Mouse (Mus musculus): ENCODE results near the gene Utp4. TPM values are rescaled to one million over a fixed set of nuclear protein-coding genes. Genes with fewer than 3 reads are reported as not detected.
A peak's percentile ranks its signal among the peaks of the same experiment; 100 is the strongest.

Gene Utp4
- polyA plus RNA-seq, 1 experiment from 2014 or later: 42.3 TPM

- peaks cover 7% of the 10 kb centered on the region for H3K4me1 ChIP-seq (ENCODE audit: control insufficient read depth, insufficient read depth, low read length)
- peaks cover 2% of the 10 kb centered on the region; the same call in 1 of the 2 replicates for H3K27me3 ChIP-seq (ENCODE audit: control insufficient read depth, insufficient read depth, low read depth, low read length)
- no peaks in the 10 kb centered on the region for H3K9me3 ChIP-seq (replicated peaks; ENCODE audit: control insufficient read depth, low read length, poor library complexity, severe bottlenecking)
- no peak overlapping the region for H3K9ac ChIP-seq (ENCODE audit: low read depth, low read length)
- H3K36me3 ChIP-seq (ENCODE audit: control insufficient read depth, insufficient read depth, low read length): no peaks in the 10 kb centered on the region
- ATAC-seq: no peak
- H3K4me2 ChIP-seq (ENCODE audit: low read length): peak overlapping the region; percentile 47
- 14% methylated on average over 22 of the region's 22 CpGs for WGBS
- H3K4me3 ChIP-seq (ENCODE audit: low read depth, low read length): peak overlapping the region; percentile 0; the same call in 1 of the 2 replicates
- no peak overlapping the region for H3K27ac ChIP-seq (ENCODE audit: low read length)
Measured at GRCm38 (mm10) chr8:106932376-106933065, 39.1 kb downstream of the Utp4 start.

DNA sequence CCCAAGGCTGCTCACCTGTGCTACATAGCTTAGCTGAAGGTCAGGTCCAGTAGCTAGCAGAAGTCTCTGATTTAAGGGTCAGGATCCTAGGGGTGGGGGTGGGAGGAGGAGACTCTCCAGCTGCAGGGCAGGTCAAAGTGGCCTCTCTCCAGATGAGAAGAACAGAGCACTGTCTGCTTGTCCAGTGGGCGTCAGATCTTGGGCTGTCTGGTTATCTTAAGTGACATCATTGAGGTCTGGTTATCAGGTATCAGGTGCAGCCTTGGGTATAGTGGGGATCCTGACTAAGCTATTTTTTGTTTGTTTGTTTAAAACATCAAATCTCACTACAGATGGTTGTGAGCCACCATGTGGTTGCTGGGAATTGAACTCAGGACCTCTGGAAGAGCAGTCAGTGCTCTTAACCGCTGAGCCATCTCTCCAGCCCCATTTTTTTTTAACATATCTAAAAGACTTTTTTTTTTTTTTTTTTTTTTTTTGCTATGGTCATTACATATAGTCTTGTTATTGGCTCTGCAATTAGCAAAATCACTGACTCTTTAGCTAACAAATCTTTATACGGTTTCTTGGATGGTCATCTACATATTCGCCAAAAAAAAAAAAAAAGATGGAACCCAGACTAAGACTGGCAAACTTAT is 40.2 kb downstream of the Utp4 start:
- ATAC-seq: no peak
- H3K4me1 ChIP-seq (ENCODE audit: control insufficient read depth, insufficient read depth, low read length): peaks cover 11% of the 10 kb centered on the region

DNA sequence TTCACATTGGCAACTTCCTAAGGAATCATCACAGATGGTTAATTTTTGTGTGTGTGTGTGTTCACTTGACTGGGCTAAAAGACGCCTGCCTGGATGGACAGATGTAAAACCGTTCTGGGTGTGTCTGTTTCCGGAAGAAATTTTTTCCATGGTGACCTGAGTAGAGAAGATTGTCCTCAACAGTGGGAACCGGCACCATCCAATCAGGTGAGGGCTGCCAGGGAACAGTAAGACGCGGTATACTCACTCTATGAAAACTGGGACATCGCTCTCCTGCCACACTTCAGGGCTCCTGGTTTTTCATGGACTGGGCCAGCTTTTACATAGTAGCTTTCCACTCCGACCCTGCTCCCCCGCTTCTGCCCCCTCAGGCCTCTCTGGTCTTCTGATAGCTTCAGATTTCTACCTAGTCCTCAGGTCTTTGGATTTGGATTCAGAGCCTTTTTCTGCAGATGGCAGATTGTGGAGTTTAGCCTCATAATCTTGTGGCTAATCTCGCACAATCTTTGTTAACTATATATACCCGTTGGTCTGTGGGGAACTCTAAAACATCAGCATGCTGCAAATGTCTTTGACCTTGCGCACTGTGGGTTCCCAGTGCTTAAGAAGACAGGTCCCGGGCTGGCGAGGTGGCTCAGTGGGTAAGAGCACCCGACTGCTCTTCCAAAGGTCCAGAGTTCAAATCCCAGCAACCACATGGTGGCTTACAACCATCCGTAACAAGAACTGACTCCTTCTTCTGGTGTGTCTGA is 41.0 kb downstream of the Utp4 start:
- 76% methylated on average over 15 of the region's 16 CpGs for WGBS
- Histone ChIP-seq H3K4me2 (ENCODE audit: low read length) (no peak overlapping the region), H3K9me3 (replicated peaks; ENCODE audit: control insufficient read depth, low read length, poor library complexity, severe bottlenecking) (no peaks in the 10 kb centered on the region), H3K27ac (ENCODE audit: low read length) (no peak overlapping the region), H3K27me3 (ENCODE audit: control insufficient read depth, insufficient read depth, low read depth, low read length) (peaks cover 2% of the 10 kb centered on the region; the same call in 1 of the 2 replicates), H3K4me3 (ENCODE audit: low read depth, low read length) (no peak overlapping the region), H3K36me3 (ENCODE audit: control insufficient read depth, insufficient read depth, low read length) (no peaks in the 10 kb centered on the region), H3K9ac (ENCODE audit: low read depth, low read length) (no peak overlapping the region), H3K4me1 (ENCODE audit: control insufficient read depth, insufficient read depth, low read length) (peaks cover 11% of the 10 kb centered on the region)
- no peak for ATAC-seq

More for the DNA sequence above, 40.2 kb downstream of the Utp4 start:
- no peaks in the 10 kb centered on the region for H3K9me3 ChIP-seq (replicated peaks; ENCODE audit: control insufficient read depth, low read length, poor library complexity, severe bottlenecking)
- no peaks in the 10 kb centered on the region for H3K36me3 ChIP-seq (ENCODE audit: control insufficient read depth, insufficient read depth, low read length)
- H3K27ac ChIP-seq (ENCODE audit: low read length): no peak overlapping the region
- H3K4me2 ChIP-seq (ENCODE audit: low read length): no peak overlapping the region
- 88% methylated on average over 4 of the region's 4 CpGs for WGBS
- peaks cover 2% of the 10 kb centered on the region; the same call in 1 of the 2 replicates for H3K27me3 ChIP-seq (ENCODE audit: control insufficient read depth, insufficient read depth, low read depth, low read length)
- no peak overlapping the region for H3K9ac ChIP-seq (ENCODE audit: low read depth, low read length)
- no peak overlapping the region for H3K4me3 ChIP-seq (ENCODE audit: low read depth, low read length)

DNA sequence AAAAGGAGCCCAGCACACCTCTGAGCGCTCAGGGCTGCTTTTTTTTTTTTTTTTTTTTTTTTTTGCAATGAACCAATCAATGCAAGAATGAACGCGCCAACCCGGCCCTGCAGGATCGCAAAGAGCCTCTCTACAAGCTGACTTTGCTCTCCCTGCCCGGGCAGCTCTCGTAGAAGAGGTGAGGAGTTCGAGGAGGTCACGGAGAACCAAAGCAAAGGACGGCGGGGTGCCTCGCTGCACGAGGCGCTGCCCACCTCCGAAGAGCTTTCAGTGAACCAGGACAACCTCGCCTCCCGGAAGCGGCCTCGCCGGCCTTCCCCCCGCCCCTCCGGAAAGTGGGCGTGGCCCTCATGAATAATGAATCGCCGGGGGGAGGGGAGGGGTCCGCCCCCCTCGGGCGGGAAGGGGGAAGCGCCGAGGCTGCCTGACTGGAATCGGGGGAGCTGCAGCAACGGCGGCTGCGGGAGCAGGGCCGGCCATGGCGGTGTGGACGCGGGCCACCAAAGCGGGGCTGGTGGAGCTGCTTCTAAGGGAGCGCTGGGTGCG is 42.0 kb downstream of the Utp4 start, which contains the start of gene Sntb2:
TSS of gene Sntb2 (plus strand) at position 427 of the 546 bp plus-strand sequence.
- peak within 1 kb of the TSS; percentile 87 for H3K4me2 ChIP-seq (ENCODE audit: low read length)
- H3K4me1 ChIP-seq (ENCODE audit: control insufficient read depth, insufficient read depth, low read length): peaks cover 11% of the 10 kb centered on the region
- peaks cover 2% of the 10 kb centered on the region; the same call in 1 of the 2 replicates for H3K27me3 ChIP-seq (ENCODE audit: control insufficient read depth, insufficient read depth, low read depth, low read length)
- WGBS: 0% methylated on average over 29 of the region's 41 CpGs
- ATAC-seq: peak; percentile 91
- peak within 1 kb of the TSS; percentile 87 for H3K9ac ChIP-seq (ENCODE audit: low read depth, low read length)
- no peaks in the 10 kb centered on the region for H3K36me3 ChIP-seq (ENCODE audit: control insufficient read depth, insufficient read depth, low read length)
- peak within 1 kb of the TSS; percentile 89 for H3K27ac ChIP-seq (ENCODE audit: low read length)
- H3K4me3 ChIP-seq (ENCODE audit: low read depth, low read length): peak within 1 kb of the TSS; percentile 84
- H3K9me3 ChIP-seq (replicated peaks; ENCODE audit: control insufficient read depth, low read length, poor library complexity, severe bottlenecking): no peaks in the 10 kb centered on the region

DNA sequence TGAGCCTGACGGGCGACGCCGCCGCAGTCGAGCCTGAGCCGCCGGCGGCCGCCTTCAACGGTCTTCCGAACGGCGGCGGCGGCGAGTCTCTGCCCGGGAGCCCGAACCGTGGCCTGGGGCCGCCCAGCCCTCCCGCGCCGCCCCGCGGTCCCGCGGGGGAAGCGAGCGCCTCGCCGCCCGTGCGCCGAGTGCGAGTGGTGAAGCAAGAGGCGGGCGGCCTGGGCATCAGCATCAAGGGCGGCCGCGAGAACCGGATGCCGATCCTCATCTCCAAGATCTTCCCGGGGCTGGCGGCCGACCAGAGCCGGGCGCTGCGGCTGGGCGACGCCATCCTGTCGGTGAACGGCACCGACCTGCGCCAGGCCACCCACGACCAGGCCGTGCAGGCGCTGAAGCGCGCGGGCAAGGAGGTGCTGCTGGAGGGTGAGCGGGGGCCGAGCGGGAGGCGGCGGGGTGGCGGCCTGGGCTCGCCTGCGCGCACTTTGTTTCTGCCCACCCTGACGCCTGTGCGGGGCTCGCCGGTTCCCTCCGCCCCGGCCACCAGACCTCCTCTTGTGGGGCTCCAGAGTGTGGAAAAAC is 42.6 kb downstream of the Utp4 start:
- Histone ChIP-seq H3K27ac (ENCODE audit: low read length) (peak overlapping the region; percentile 89), H3K36me3 (ENCODE audit: control insufficient read depth, insufficient read depth, low read length) (no peaks in the 10 kb centered on the region), H3K4me3 (ENCODE audit: low read depth, low read length) (peak overlapping the region; percentile 84), H3K4me2 (ENCODE audit: low read length) (peak overlapping the region; percentile 87), H3K9me3 (replicated peaks; ENCODE audit: control insufficient read depth, low read length, poor library complexity, severe bottlenecking) (no peaks in the 10 kb centered on the region), H3K4me1 (ENCODE audit: control insufficient read depth, insufficient read depth, low read length) (peaks cover 11% of the 10 kb centered on the region), H3K27me3 (ENCODE audit: control insufficient read depth, insufficient read depth, low read depth, low read length) (peaks cover 2% of the 10 kb centered on the region; the same call in 1 of the 2 replicates), H3K9ac (ENCODE audit: low read depth, low read length) (peak overlapping the region; percentile 87)
- under 1% methylated on average over 49 of the region's 76 CpGs for WGBS
- peak; percentile 75 for ATAC-seq

DNA sequence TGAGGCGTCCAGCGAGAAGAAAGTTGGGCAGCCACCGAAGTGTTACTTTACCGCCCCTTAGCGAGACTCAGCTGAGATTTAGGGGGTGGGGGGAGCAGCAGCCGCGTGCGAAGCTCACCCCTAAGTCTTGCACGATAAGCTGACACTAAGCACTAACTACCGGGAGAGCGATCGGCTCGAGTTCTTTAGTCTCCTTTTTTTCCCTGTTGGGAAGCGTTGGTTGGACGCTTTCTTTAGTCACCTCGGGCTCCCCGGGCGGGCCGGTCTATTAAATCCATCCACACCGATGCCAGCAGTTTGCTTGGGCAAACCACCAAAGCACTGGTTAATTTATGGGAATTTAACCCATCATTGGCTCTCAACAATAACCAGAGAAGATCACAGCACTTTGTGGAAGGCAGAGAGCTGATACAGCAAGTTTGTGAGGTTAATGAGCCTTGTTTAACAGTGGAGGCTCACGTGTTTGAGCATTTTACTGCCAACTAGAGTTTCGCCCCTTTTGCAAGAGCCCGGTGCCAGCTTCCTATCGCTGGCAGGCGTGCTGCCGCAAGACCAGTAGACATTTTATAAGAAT is 43.1 kb downstream of the Utp4 start:
- peak; percentile 38 for ATAC-seq
- H3K9me3 ChIP-seq (replicated peaks; ENCODE audit: control insufficient read depth, low read length, poor library complexity, severe bottlenecking): no peaks in the 10 kb centered on the region
- H3K9ac ChIP-seq (ENCODE audit: low read depth, low read length): peak overlapping the region; percentile 87
- H3K27me3 ChIP-seq (ENCODE audit: control insufficient read depth, insufficient read depth, low read depth, low read length): peaks cover under 1% of the 10 kb centered on the region; the same call in 1 of the 2 replicates
- no peaks in the 10 kb centered on the region for H3K36me3 ChIP-seq (ENCODE audit: control insufficient read depth, insufficient read depth, low read length)
- H3K27ac ChIP-seq (ENCODE audit: low read length): peak overlapping the region; percentile 89; the same call in 1 of the 2 replicates
- peak overlapping the region; percentile 84 for H3K4me3 ChIP-seq (ENCODE audit: low read depth, low read length)
- peaks cover 11% of the 10 kb centered on the region for H3K4me1 ChIP-seq (ENCODE audit: control insufficient read depth, insufficient read depth, low read length)
- H3K4me2 ChIP-seq (ENCODE audit: low read length): peak overlapping the region; percentile 87
- under 1% methylated on average over 26 of the region's 26 CpGs for WGBS

- Histone ChIP-seq H3K27me3 (ENCODE audit: control insufficient read depth, insufficient read depth, low read depth, low read length) (no peaks in the 10 kb centered on the region), H3K4me3 (ENCODE audit: low read depth, low read length) (peak overlapping the region; percentile 84), H3K4me1 (ENCODE audit: control insufficient read depth, insufficient read depth, low read length) (peaks cover 11% of the 10 kb centered on the region), H3K4me2 (ENCODE audit: low read length) (peak overlapping the region; percentile 87), H3K36me3 (ENCODE audit: control insufficient read depth, insufficient read depth, low read length) (no peaks in the 10 kb centered on the region), H3K9ac (ENCODE audit: low read depth, low read length) (peak overlapping the region; percentile 87), H3K9me3 (replicated peaks; ENCODE audit: control insufficient read depth, low read length, poor library complexity, severe bottlenecking) (no peaks in the 10 kb centered on the region), H3K27ac (ENCODE audit: low read length) (no peak overlapping the region)
- WGBS: 40% methylated on average over 14 of the region's 14 CpGs
- ATAC-seq: no peak
Measured at GRCm38 (mm10) chr8:106937081-106937800, 43.8 kb downstream of the Utp4 start.

- Histone ChIP-seq H3K4me3 (ENCODE audit: low read depth, low read length) (no peak overlapping the region), H3K9me3 (replicated peaks; ENCODE audit: control insufficient read depth, low read length, poor library complexity, severe bottlenecking) (no peaks in the 10 kb centered on the region), H3K4me1 (ENCODE audit: control insufficient read depth, insufficient read depth, low read length) (peaks cover 12% of the 10 kb centered on the region), H3K27me3 (ENCODE audit: control insufficient read depth, insufficient read depth, low read depth, low read length) (no peaks in the 10 kb centered on the region), H3K36me3 (ENCODE audit: control insufficient read depth, insufficient read depth, low read length) (no peaks in the 10 kb centered on the region), H3K27ac (ENCODE audit: low read length) (no peak overlapping the region), H3K4me2 (ENCODE audit: low read length) (no peak overlapping the region), H3K9ac (ENCODE audit: low read depth, low read length) (no peak overlapping the region)
- no peak for ATAC-seq
- 71% methylated on average over 3 of the region's 3 CpGs for WGBS
Measured at GRCm38 (mm10) chr8:106941806-106942205, 48.4 kb downstream of the Utp4 start.

Measured in midbrain, embryonic 16.5 days (tissue).